Mouse (Mus musculus): ENCODE measurements around the gene 1810024B03Rik. TPM values are rescaled to one million over a fixed set of nuclear protein-coding genes. Genes with fewer than 3 reads are reported as not detected.
"Not testable (repeated sequence)": the region's sequence is repeated elsewhere in the genome, so short reads cannot be mapped to it uniquely, and the experiment has no call there.

1810024B03Rik gene
- polyA plus RNA-seq, 1 experiment from 2014 or later, result 2.3 TPM

GRCm38 (mm10) chr2:127204932-127205331, 3.1 kb downstream of the 1810024B03Rik start:
- WGBS, result 30% methylated on average over 3 of the region's 3 CpGs
- Histone ChIP-seq H3K4me3 (replicated peaks; ENCODE audit: low read length) (no peak overlapping the region), H3K27ac (ENCODE audit: low read length) (no peak overlapping the region), H3K36me3 (ENCODE audit: control insufficient read depth, insufficient read depth, low read length) (no peaks in the 10 kb centered on the region), H3K4me1 (ENCODE audit: control insufficient read depth, insufficient read depth, low read length) (peaks cover 7% of the 10 kb centered on the region), H3K9me3 (replicated peaks; ENCODE audit: control insufficient read depth, low read length) (no peaks in the 10 kb centered on the region), H3K9ac (ENCODE audit: low read length) (no peak overlapping the region), H3K27me3 (ENCODE audit: control insufficient read depth, insufficient read depth, low read length) (no peaks in the 10 kb centered on the region), H3K4me2 (ENCODE audit: low read depth, low read length) (no peak overlapping the region)
- no peak for ATAC-seq (ENCODE audit: insufficient read depth, low FRiP score)

GRCm38 (mm10) chr2:127189574-127189973, 18.5 kb downstream of the 1810024B03Rik start:
- H3K36me3 ChIP-seq (ENCODE audit: control insufficient read depth, insufficient read depth, low read length), result no peaks in the 10 kb centered on the region
- H3K4me2 ChIP-seq (ENCODE audit: low read depth, low read length), result no peak overlapping the region
- H3K27me3 ChIP-seq (ENCODE audit: control insufficient read depth, insufficient read depth, low read length), result no peaks in the 10 kb centered on the region
- no peaks in the 10 kb centered on the region for H3K9me3 ChIP-seq (replicated peaks; ENCODE audit: control insufficient read depth, low read length)
- H3K27ac ChIP-seq (ENCODE audit: low read length), result no peak overlapping the region
- H3K9ac ChIP-seq (ENCODE audit: low read length), result no peak overlapping the region
- no peak for ATAC-seq (ENCODE audit: insufficient read depth, low FRiP score)
- no peak overlapping the region for H3K4me3 ChIP-seq (replicated peaks; ENCODE audit: low read length)
- no peaks in the 10 kb centered on the region for H3K4me1 ChIP-seq (ENCODE audit: control insufficient read depth, insufficient read depth, low read length)

GRCm38 (mm10) chr2:127182598-127183381, 25.3 kb downstream of the 1810024B03Rik start:
- Histone ChIP-seq H3K27ac (ENCODE audit: low read length) (peak overlapping the region; percentile 80), H3K4me2 (ENCODE audit: low read depth, low read length) (peak overlapping the region; percentile 63), H3K4me3 (replicated peaks; ENCODE audit: low read length) (peak overlapping the region; percentile 55), H3K4me1 (ENCODE audit: control insufficient read depth, insufficient read depth, low read length) (no peaks in the 10 kb centered on the region), H3K9me3 (replicated peaks; ENCODE audit: control insufficient read depth, low read length) (no peaks in the 10 kb centered on the region), H3K36me3 (ENCODE audit: control insufficient read depth, insufficient read depth, low read length) (no peaks in the 10 kb centered on the region), H3K9ac (ENCODE audit: low read length) (peak overlapping the region; percentile 77), H3K27me3 (ENCODE audit: control insufficient read depth, insufficient read depth, low read length) (no peaks in the 10 kb centered on the region)
- ATAC-seq (ENCODE audit: insufficient read depth, low FRiP score), result peak; percentile 100
- WGBS, result 3% methylated on average over 17 of the region's 17 CpGs

GRCm38 (mm10) chr2:127166261-127166660, 41.8 kb downstream of the 1810024B03Rik start:
- ATAC-seq (ENCODE audit: insufficient read depth, low FRiP score); H3K36me3 ChIP-seq (ENCODE audit: control insufficient read depth, insufficient read depth, low read length); H3K9ac ChIP-seq (ENCODE audit: low read length); H3K4me1 ChIP-seq (ENCODE audit: control insufficient read depth, insufficient read depth, low read length); H3K4me2 ChIP-seq (ENCODE audit: low read depth, low read length); H3K9me3 ChIP-seq (replicated peaks; ENCODE audit: control insufficient read depth, low read length); H3K27ac ChIP-seq (ENCODE audit: low read length); H3K27me3 ChIP-seq (ENCODE audit: control insufficient read depth, insufficient read depth, low read length); H3K4me3 ChIP-seq (replicated peaks; ENCODE audit: low read length): not testable (repeated sequence)
- WGBS, result 4% methylated on average over 1 of the region's 1 CpGs

- Histone ChIP-seq H3K36me3 (ENCODE audit: control insufficient read depth, insufficient read depth, low read length) (no peaks in the 10 kb centered on the region), H3K27ac (ENCODE audit: low read length) (no peak overlapping the region), H3K27me3 (ENCODE audit: control insufficient read depth, insufficient read depth, low read length) (no peaks in the 10 kb centered on the region), H3K9me3 (replicated peaks; ENCODE audit: control insufficient read depth, low read length) (no peaks in the 10 kb centered on the region), H3K4me2 (ENCODE audit: low read depth, low read length) (no peak overlapping the region), H3K4me3 (replicated peaks; ENCODE audit: low read length) (no peak overlapping the region), H3K9ac (ENCODE audit: low read length) (no peak overlapping the region), H3K4me1 (ENCODE audit: control insufficient read depth, insufficient read depth, low read length) (no peaks in the 10 kb centered on the region)
- WGBS, result 54% methylated on average over 4 of the region's 4 CpGs
- ATAC-seq (ENCODE audit: insufficient read depth, low FRiP score), result no peak
Measured at GRCm38 (mm10) chr2:127165675-127166074, 42.4 kb downstream of the 1810024B03Rik start.

GRCm38 (mm10) chr2:127145699-127146098, 62.4 kb downstream of the 1810024B03Rik start:
- Histone ChIP-seq H3K9ac (ENCODE audit: low read length) (no peak overlapping the region), H3K27me3 (ENCODE audit: control insufficient read depth, insufficient read depth, low read length) (no peaks in the 10 kb centered on the region), H3K4me3 (replicated peaks; ENCODE audit: low read length) (no peak overlapping the region), H3K4me1 (ENCODE audit: control insufficient read depth, insufficient read depth, low read length) (peaks cover 11% of the 10 kb centered on the region), H3K9me3 (replicated peaks; ENCODE audit: control insufficient read depth, low read length) (no peaks in the 10 kb centered on the region), H3K36me3 (ENCODE audit: control insufficient read depth, insufficient read depth, low read length) (peaks cover 7% of the 10 kb centered on the region; the same call in 1 of the 2 replicates), H3K4me2 (ENCODE audit: low read depth, low read length) (no peak overlapping the region), H3K27ac (ENCODE audit: low read length) (no peak overlapping the region)
- WGBS, result 75% methylated on average over 3 of the region's 3 CpGs
- no peak for ATAC-seq (ENCODE audit: insufficient read depth, low FRiP score)

- 0 out of 2 replicates have a peak, but pooled peaks cover 3% of the 10 kb centered on the region for H3K9me3 ChIP-seq (replicated peaks; ENCODE audit: control insufficient read depth, low read length)
- H3K27ac ChIP-seq (ENCODE audit: low read length), result peak within 1 kb of the TSS; percentile 36; the same call in 1 of the 2 replicates
- H3K4me3 ChIP-seq (replicated peaks; ENCODE audit: low read length), result peak within 1 kb of the TSS; percentile 73
- peak within 1 kb of the TSS; percentile 84 for H3K4me2 ChIP-seq (ENCODE audit: low read depth, low read length)
- peak within 1 kb of the TSS; percentile 83 for H3K9ac ChIP-seq (ENCODE audit: low read length)
- peaks cover 11% of the 10 kb centered on the region for H3K4me1 ChIP-seq (ENCODE audit: control insufficient read depth, insufficient read depth, low read length)
- peaks cover 10% of the 10 kb centered on the region; the same call in 1 of the 2 replicates for H3K36me3 ChIP-seq (ENCODE audit: control insufficient read depth, insufficient read depth, low read length)
- peak; percentile 97 for ATAC-seq (ENCODE audit: insufficient read depth, low FRiP score)
- no peaks in the 10 kb centered on the region for H3K27me3 ChIP-seq (ENCODE audit: control insufficient read depth, insufficient read depth, low read length)
- WGBS, result 3% methylated on average over 31 of the region's 31 CpGs
Measured at GRCm38 (mm10) chr2:127143158-127144063, 64.7 kb downstream of the 1810024B03Rik start, which contains the start of gene Itpripl1. Gene Itpripl1 (minus strand): TSS chr2:127143442.

- peaks cover 10% of the 10 kb centered on the region; the same call in 1 of the 2 replicates for H3K36me3 ChIP-seq (ENCODE audit: control insufficient read depth, insufficient read depth, low read length)
- no peak for ATAC-seq (ENCODE audit: insufficient read depth, low FRiP score)
- peaks cover 18% of the 10 kb centered on the region for H3K4me1 ChIP-seq (ENCODE audit: control insufficient read depth, insufficient read depth, low read length)
- 0 out of 2 replicates have a peak, but pooled peaks cover 3% of the 10 kb centered on the region for H3K9me3 ChIP-seq (replicated peaks; ENCODE audit: control insufficient read depth, low read length)
- WGBS, result 14% methylated on average over 6 of the region's 6 CpGs
- peak overlapping the region; percentile 84 for H3K4me2 ChIP-seq (ENCODE audit: low read depth, low read length)
- H3K4me3 ChIP-seq (replicated peaks; ENCODE audit: low read length), result peak overlapping the region; percentile 73
- H3K27me3 ChIP-seq (ENCODE audit: control insufficient read depth, insufficient read depth, low read length), result no peaks in the 10 kb centered on the region
- peak overlapping the region; percentile 83 for H3K9ac ChIP-seq (ENCODE audit: low read length)
- peak overlapping the region; percentile 36; the same call in 1 of the 2 replicates for H3K27ac ChIP-seq (ENCODE audit: low read length)
Measured at GRCm38 (mm10) chr2:127142577-127143157, 65.4 kb downstream of the 1810024B03Rik start.
